Mouse (Mus musculus) liver, embryonic 14.5 days (tissue): ENCODE measurements at regions not wholly inside any gene's neighbourhood (a gene's known extent, or its start where the extent isn't known, plus 50 kb on each side); places are given as distances from the start of the nearest gene placed in this dataset.
A peak's percentile ranks its signal among the peaks of the same experiment; 100 is the strongest.

Experiments used
- ATAC-seq: fragments of 200-750 bp; cut with Nextera tagmentation; 2 replicates; pipeline ENCODE4 v1.8.0; 2017; ENCODE audit warnings: moderate number of reproducible peaks, mild to moderate bottlenecking, moderate library complexity; ENCODE audit not compliant: insufficient read depth
- DNase-seq, 3 experiments: peaks; one replicate each; pipeline ENCODE4 v3.0.0-alpha.2; 2012 to 2013; ENCODE audit warnings: low read depth in 3 of 3, low spot score in 3 of 3
- H3K27ac ChIP-seq: fragments of 300-500 bp; sonication (generic); 2 replicates; pipeline ENCODE4 v1.5.1; 2014; ENCODE audit warnings: moderate library complexity, mild to moderate bottlenecking, control low read depth, inconsistent platforms
- H3K27me3 ChIP-seq: fragments of 300-500 bp; sonication (generic); 2 replicates; pipeline ENCODE4 v1.6.1; 2014; ENCODE audit warnings: mild to moderate bottlenecking, low read length, moderate library complexity; ENCODE audit not compliant: control insufficient read depth, insufficient read depth
- H3K36me3 ChIP-seq: fragments of 300-500 bp; sonication (generic); replicated peaks from 2 replicates; pipeline ENCODE4 v1.6.1; 2014; ENCODE audit warnings: low read depth; ENCODE audit not compliant: control insufficient read depth, insufficient read depth
- H3K4me1 ChIP-seq, 2 experiments: fragments of 200-500 bp in 1 of 2; fragments of 300-500 bp in 1 of 2; sonication (generic) in 1 of 2; replicated peaks; 2 replicates each; pipeline ENCODE4 v1.6.1; 2012 to 2014; ENCODE audit warnings: antibody characterized with exemption in 1 of 2, inconsistent platforms in 1 of 2, low read length in 1 of 2; ENCODE audit not compliant: control insufficient read depth in 2 of 2, insufficient read depth in 2 of 2
- H3K4me2 ChIP-seq: fragments of 300-500 bp; sonication (generic); 2 replicates; pipeline ENCODE4 v1.6.1; 2014; ENCODE audit warnings: low read depth, mild to moderate bottlenecking, control low read depth, moderate library complexity
- H3K4me3 ChIP-seq, 2 experiments: fragments of 200-500 bp in 1 of 2; fragments of 300-500 bp in 1 of 2; sonication (generic) in 1 of 2; 2 replicates each; pipeline ENCODE4 v1.5.1; 2012 to 2014; ENCODE audit warnings: low read depth in 2 of 2, low read length in 2 of 2, mild to moderate bottlenecking in 2 of 2, control low read depth in 1 of 2, inconsistent platforms in 1 of 2, moderate library complexity in 1 of 2; ENCODE audit not compliant: insufficient read depth in 1 of 2
- H3K9ac ChIP-seq: fragments of 300-500 bp; sonication (generic); replicated peaks from 2 replicates; pipeline ENCODE4 v1.6.1; 2014; ENCODE audit warnings: mild to moderate bottlenecking, control low read depth, moderate library complexity
- H3K9me3 ChIP-seq: fragments of 300-500 bp; sonication (generic); 2 replicates; pipeline ENCODE4 v1.6.1; 2016; ENCODE audit warnings: low read length, mixed read lengths; ENCODE audit not compliant: control insufficient read depth
- CTCF ChIP-seq: IDR thresholded peaks from 2 replicates; pipeline ENCODE4 v1.5.1; 2016; ENCODE audit warnings: antibody characterized with exemption, low read depth, control low read depth
- EP300 ChIP-seq: IDR thresholded peaks from 2 replicates; pipeline ENCODE4 v1.6.1; 2016; ENCODE audit warnings: antibody characterized with exemption, low read depth
- WGBS: fragments of 180-500 bp; shearing (Covaris S2); extraction: QIAGEN DNeasy Blood & Tissue Kit; methylation state at CpG from one replicate; pipeline ENCODE4 v1.1.7; 2014; ENCODE audit not compliant: insufficient replicate concordance; 5-methylcytosine and 5-hydroxymethylcytosine counted together

DNA sequence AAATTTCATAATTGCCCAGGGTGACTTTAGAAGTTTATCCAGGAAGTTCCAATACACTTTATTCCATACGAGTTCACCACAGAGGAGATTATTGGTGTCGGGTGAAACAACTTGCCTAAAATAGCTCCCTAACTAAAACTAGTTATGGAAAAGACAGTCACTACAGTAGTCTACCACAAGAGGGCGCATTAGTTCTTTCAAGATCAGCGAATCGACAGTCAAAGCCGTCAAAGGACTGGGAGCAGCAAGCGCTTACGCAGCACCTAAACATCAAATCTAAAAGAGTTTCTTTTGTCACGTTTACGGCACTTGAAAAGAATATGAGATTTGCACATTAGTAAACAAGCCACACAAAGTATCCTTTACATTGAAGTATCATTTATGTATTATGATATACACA lies 75.3 kb upstream of the Btg3 start:
- no peak overlapping the region for H3K9ac ChIP-seq
- H3K4me1 ChIP-seq: no peaks in the 10 kb centered on the region
- H3K4me2 ChIP-seq: no peak overlapping the region
- H3K4me3 ChIP-seq: no peak overlapping the region
- H3K27me3 ChIP-seq: no peaks in the 10 kb centered on the region
- peak; percentile 74 for TF ChIP-seq CTCF
- TF ChIP-seq EP300: no peak
- H3K36me3 ChIP-seq: no peaks in the 10 kb centered on the region
- no peaks in the 10 kb centered on the region for H3K9me3 ChIP-seq
- DNase-seq: peak in 2 of 3 experiments; percentile 18 to 46
- no peak overlapping the region for H3K27ac ChIP-seq
- 7% methylated on average over 10 of the region's 10 CpGs for WGBS
- no peak for ATAC-seq

DNA sequence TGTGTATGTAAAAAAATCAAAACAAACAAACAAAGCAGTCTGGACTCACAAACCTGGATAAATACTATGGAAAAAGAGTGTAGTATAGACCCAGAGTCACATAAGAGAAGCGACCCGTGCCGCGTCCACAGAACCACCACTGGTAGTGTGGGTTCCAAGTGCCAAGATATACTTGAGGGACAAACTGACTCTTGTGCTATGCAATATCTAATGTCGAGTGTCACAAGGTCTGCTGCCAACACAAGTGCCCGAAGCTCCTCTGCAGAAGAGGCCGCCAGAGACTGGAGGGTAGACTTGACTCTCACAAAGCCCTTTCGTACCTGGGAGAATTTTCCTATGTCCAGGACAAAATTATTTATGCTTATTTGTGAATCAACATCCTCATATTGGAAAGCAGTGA lies 74.8 kb upstream of the Btg3 start:
- ATAC-seq: no peak
- no peaks in the 10 kb centered on the region for H3K36me3 ChIP-seq
- WGBS: 68% methylated on average over 8 of the region's 8 CpGs
- DNase-seq: no peak
- no peaks in the 10 kb centered on the region for H3K9me3 ChIP-seq
- H3K9ac ChIP-seq: no peak overlapping the region
- TF ChIP-seq EP300 (no peak), CTCF (no peak)
- H3K4me2 ChIP-seq: no peak overlapping the region
- H3K4me3 ChIP-seq: no peak overlapping the region
- H3K4me1 ChIP-seq: no peaks in the 10 kb centered on the region
- no peak overlapping the region for H3K27ac ChIP-seq
- H3K27me3 ChIP-seq: no peaks in the 10 kb centered on the region

- TF ChIP-seq CTCF (no peak), EP300 (no peak)
- Histone ChIP-seq H3K4me1 (no peaks in the 10 kb centered on the region), H3K4me2 (no peak overlapping the region), H3K27ac (no peak overlapping the region), H3K27me3 (no peaks in the 10 kb centered on the region), H3K36me3 (no peaks in the 10 kb centered on the region), H3K4me3 (no peak overlapping the region), H3K9me3 (no peaks in the 10 kb centered on the region), H3K9ac (no peak overlapping the region)
- 60% methylated on average over 11 of the region's 11 CpGs for WGBS
- DNase-seq (no peak), ATAC-seq (no peak)
These were observed 74.3 kb upstream of the Btg3 start for GRCm38 (mm10) chr16:78451251-78451650.

GRCm38 (mm10) chr16:78449231-78449630 lies 72.2 kb upstream of the Btg3 start:
- no peak for DNase-seq
- H3K36me3 ChIP-seq: no peaks in the 10 kb centered on the region
- no peaks in the 10 kb centered on the region for H3K4me1 ChIP-seq
- no peak overlapping the region for H3K27ac ChIP-seq
- ATAC-seq: no peak
- TF ChIP-seq CTCF: no peak
- TF ChIP-seq EP300: no peak
- no peaks in the 10 kb centered on the region for H3K9me3 ChIP-seq
- no peaks in the 10 kb centered on the region for H3K27me3 ChIP-seq
- H3K4me2 ChIP-seq: no peak overlapping the region
- H3K4me3 ChIP-seq: no peak overlapping the region
- H3K9ac ChIP-seq: no peak overlapping the region
- 77% methylated on average over 4 of the region's 8 CpGs for WGBS

DNA sequence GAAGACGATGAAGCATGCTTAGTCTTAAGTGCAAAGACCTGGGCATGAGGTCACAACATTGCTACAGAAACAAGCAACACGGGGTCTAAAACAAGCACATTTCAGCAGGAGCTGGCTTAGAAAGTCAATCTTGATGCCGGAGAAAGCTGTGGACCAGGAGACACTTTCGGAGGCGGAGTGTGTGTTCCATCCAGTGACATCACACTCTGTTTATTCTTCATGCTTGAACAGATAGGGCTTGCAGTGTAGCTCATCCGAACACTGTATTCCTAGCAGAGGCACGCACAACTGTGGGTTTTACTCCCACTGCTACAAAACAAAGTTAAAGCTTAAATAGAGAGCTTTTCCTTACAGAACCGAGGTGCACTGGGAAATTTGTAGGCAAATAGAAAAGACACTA lies 66.3 kb upstream of the Btg3 start:
- Histone ChIP-seq H3K27ac (no peak overlapping the region), H3K9me3 (no peaks in the 10 kb centered on the region), H3K27me3 (no peaks in the 10 kb centered on the region), H3K4me2 (no peak overlapping the region), H3K4me1 (no peaks in the 10 kb centered on the region), H3K4me3 (no peak overlapping the region), H3K9ac (no peak overlapping the region), H3K36me3 (no peaks in the 10 kb centered on the region)
- TF ChIP-seq CTCF: no peak
- DNase-seq (no peak), ATAC-seq (no peak)
- 71% methylated on average over 8 of the region's 8 CpGs for WGBS

- TF ChIP-seq EP300: no peak
- TF ChIP-seq CTCF: no peak
- H3K4me1 ChIP-seq: no peaks in the 10 kb centered on the region
- WGBS: 61% methylated on average over 7 of the region's 7 CpGs
- no peak overlapping the region for H3K9ac ChIP-seq
- no peak overlapping the region for H3K4me3 ChIP-seq
- ATAC-seq: no peak
- H3K27me3 ChIP-seq: no peaks in the 10 kb centered on the region
- H3K36me3 ChIP-seq: no peaks in the 10 kb centered on the region
- H3K9me3 ChIP-seq: no peaks in the 10 kb centered on the region
- no peak overlapping the region for H3K4me2 ChIP-seq
- no peak for DNase-seq
- no peak overlapping the region for H3K27ac ChIP-seq
These were observed 65.8 kb upstream of the Btg3 start for GRCm38 (mm10) chr16:78442830-78443229.
